Mouse (Mus musculus) hematopoietic stem cell, adult 5-6 weeks (primary cell): Measurements from ENCODE around the gene Gm10097. TPM values are rescaled to one million over a fixed set of nuclear protein-coding genes. Genes with fewer than 3 reads are reported as not detected.
A peak's percentile ranks its signal among the peaks of the same experiment; 100 is the strongest.

Source experiments
- ATAC-seq, 2 experiments: fragments of 125-278 bp in 1 of 2; replicated peaks in 1 of 2; 2 replicates each; pipeline ENCODE4 v1.8.0; 2016 to 2017; ENCODE audit warnings: inconsistent platforms in 2 of 2, mild to moderate bottlenecking in 2 of 2, moderate number of reproducible peaks in 2 of 2, low read depth in 1 of 2, moderate TSS enrichment in 1 of 2; ENCODE audit not compliant: low FRiP score in 2 of 2, poor library complexity in 2 of 2, severe bottlenecking in 2 of 2, insufficient read depth in 1 of 2, low TSS enrichment in 1 of 2
- total RNA-seq: library from RNA; stranded (forward); fragments of 172-1452, 232-1000 nt; gene quantifications from 2 replicates; pipeline ENCODE4 v1.2.3, GENCODE M21; 2017

Gm10097 gene
- total RNA-seq, result not detected in 2 replicates

- no peak for ATAC-seq
These were observed at the start of gene Gm10097 for GRCm38 (mm10) chr10:5068676-5069265. Gm10097 (plus strand) TSS chr10:5069192.

DNA sequence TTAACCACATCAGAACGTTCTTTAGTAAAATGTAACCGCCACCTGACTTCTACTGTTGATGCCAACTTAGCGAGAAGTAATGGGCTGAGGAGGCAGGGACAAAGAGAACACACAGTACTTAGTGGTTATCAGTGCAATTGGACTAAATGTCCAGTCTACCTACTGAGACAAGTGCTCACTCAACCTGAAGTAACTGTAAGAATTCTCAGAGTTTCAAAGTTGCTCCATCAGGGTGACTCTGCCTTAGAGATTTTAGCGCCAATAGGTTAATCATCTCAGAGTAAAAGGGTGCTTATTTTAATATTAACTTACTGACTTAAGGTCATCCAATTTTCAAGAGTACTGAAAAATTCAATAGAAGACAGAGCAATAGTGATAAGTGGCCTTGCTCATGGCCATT is 43.1 kb upstream of the Gm10097 start:
- no peak for ATAC-seq

DNA sequence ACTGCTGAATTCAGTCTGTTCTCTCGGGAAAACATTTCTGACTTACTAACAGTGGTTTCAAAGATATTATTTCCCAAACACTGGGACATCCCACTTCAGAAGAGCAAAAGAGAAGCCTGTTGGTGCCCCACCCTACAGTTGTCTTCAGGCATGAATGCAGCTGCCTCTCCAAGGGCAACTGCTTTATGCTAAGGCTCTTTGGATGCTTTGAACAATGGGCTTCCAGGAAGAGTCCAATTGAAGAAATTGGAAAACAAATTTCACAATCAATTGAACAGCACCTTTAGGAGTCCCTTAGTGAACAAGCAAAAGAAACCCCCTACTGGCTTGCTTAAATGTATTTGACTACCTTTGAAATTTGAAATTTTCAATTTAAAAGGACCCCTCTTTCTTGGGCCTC is 41.8 kb upstream of the Gm10097 start:
- no peak for ATAC-seq

- ATAC-seq, result no peak
These were observed 40.7 kb upstream of the Gm10097 start for GRCm38 (mm10) chr10:5028301-5028700.

DNA sequence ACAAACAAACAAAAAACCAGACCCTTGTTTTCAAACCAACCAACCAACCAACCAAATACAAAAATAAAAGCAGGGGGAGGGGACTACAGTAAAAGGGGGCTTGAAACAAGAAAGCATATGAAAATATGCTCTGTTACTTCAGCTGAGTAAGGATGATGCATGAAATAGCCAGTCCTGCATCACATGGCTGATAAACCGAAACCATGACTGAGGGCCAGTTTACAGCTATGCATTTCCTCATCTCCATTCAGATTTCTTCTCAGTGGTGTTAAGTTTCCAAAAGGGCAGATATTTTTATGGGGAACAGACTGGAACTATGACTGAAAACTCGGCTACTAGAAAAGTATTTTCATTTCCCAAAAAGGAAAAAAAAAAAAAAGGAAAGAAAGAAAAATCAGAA is 39.8 kb upstream of the Gm10097 start:
- ATAC-seq, result no peak

- ATAC-seq, result no peak
These were observed 39.1 kb upstream of the Gm10097 start for GRCm38 (mm10) chr10:5029883-5030282.

DNA sequence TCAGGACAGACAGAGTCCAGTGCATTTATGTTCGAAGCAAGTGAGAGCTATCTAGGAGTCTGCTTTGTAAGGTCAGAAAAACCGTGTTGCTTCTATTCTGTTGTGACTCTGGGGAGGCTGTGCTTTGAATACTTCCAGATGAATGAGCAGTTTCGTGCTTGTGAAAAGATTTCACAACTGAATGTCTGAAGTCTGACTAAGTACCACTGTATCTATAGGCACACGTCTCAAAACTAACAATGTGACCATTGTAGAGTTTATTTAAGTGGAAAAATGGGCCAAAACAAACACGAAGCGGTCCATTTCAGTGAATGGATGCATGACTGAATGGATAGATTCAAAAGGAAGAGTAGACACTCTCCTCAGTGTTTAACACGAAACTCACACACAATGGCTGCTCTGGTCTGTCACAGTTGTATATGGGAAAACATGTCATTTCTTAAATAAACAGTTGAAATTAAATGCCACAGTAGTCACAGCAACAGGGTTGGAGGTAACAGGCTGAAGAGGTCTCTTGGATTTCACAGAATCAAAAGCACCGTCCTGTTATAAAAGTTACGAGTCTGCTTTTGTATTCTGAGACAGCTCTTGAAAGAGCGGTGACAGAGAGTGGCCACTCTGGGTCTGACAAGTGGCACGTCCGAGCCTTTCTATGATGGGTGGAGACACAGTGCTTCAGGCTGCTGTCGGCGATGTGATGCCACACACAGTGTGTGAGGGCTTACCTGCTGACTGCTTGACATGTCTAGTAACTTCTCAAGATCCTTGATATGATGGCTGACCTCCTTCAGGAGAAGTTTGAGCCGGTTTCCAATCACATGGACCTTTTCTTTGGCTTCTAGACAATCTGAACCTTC is 36.6 kb upstream of the Gm10097 start:
- ATAC-seq, result no peak

GRCm38 (mm10) chr10:5041254-5041653 is 27.7 kb upstream of the Gm10097 start:
- ATAC-seq, result no peak

DNA sequence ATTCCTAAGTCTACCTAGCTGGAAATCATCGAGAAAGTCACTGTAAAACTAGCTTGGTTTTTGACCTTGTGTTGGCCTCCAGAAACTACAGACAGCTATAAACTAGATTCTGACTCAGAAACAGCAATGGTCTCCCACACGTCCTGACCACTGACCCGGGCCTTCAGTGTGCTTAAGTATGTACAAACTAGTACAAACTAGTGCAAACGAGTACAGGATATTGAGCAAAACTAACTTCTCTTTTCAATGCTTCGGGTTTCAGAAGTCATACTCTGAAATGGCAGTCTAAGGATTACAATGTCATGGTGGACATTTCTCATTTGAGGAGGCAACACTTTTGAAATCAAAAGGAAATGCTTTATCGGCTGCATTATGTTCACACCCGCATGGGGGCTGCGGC is 24.5 kb upstream of the Gm10097 start:
- peak; percentile 32 to 56; a peak in 1 of 4 replicates for ATAC-seq

DNA sequence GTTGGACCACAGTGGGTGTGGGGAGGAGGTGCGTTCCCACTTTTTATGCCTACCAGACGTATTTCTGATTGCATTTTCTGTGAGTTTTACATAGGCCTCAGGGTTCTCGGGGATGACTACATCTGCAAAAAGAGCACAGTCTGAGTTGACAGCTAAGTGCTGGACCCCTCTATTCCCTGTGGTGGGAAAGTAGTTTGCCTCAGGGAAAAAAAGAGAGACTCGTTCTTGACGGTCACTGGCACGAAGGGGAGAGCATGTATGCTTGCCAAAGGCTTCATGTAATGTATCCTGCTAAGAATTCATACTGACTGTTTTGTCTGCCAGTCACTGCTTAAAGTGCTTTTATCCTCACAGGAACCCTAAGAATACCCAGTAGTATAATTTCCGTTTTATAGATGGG is 23.8 kb upstream of the Gm10097 start:
- ATAC-seq, result no peak

GRCm38 (mm10) chr10:5045671-5046070 is 23.3 kb upstream of the Gm10097 start:
- ATAC-seq, result no peak

DNA sequence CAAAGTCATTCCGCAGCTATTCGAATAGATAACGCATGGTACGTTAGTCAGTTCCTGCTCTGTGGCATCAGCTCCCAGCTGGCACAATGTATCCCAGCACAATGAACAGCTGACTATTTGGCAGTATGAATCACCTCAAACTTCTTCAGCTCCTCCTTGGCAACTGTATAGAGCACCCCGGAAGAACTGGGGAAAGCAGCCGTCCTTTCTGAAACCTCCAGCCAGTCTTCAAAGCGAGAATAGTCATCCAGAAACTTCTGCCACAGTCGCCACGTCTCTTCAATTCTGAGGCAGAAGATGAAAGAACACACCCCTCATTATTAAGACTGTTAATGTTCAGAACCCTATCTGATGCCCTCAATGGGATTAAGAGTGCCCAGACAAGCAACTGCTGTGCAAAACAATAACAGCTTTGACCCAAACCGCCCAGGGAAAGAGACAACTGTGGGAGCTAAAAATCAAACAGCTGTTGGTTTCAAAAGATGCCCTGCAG is 12.7 kb upstream of the Gm10097 start:
- ATAC-seq, result no peak

GRCm38 (mm10) chr10:5056940-5057339 is 12.1 kb upstream of the Gm10097 start:
- no peak for ATAC-seq

DNA sequence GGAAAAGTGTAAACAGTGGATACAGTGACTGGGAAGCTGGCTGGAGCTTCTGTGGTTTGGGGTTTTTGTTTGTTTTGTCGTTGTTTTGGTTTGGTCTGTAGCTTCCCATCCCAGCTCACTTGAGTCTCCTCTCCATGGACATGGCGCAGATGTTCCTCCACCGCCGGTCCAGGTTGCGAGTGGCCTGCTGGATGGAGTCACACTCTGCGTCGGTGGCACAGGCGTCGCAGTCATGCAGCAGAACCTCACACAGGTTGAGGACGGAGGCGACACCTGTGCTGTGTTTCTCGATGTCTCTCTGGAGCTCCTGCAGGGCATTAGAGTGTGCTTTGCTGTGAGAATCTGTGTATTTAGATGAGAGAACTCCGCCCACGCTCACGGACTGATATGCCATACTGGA is 11.3 kb upstream of the Gm10097 start:
- ATAC-seq, result no peak

DNA sequence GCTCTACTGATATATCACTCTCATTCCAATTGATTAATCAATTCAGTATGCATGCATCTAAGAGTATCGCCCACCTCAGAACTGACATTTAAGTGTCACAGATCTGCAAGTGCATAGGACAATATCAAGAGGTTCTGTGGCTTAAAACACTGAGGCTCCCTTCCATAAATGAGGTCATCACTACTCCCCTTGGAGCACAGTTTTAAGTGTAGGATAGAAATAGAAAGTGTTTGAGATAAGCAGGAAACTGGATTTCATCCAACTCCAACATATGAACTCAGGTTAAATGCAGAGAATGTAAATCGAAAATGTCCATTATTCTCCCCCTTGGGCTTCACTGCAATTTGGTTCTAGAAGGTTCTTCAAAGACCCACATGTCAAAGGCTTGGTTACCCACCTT is 10.1 kb upstream of the Gm10097 start:
- ATAC-seq, result no peak

DNA sequence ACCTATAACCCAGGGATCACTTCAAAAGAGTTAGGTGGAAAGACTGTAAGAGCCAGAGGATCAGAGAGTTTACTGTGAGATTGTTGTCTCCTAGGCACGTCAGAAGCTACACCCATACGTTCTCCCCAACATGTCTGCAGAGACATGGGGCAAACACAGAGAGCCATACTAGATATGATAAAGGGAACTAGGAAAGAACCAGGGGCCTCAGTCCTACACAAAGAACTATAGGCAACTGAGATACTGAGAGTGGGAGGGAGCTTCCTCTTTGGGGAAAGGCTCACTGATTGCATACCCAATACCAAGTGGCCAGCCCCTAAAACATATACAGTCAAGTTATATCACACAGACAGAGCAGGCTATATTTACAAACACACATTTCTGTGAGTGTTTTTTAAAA is 9.0 kb upstream of the Gm10097 start:
- no peak for ATAC-seq

DNA sequence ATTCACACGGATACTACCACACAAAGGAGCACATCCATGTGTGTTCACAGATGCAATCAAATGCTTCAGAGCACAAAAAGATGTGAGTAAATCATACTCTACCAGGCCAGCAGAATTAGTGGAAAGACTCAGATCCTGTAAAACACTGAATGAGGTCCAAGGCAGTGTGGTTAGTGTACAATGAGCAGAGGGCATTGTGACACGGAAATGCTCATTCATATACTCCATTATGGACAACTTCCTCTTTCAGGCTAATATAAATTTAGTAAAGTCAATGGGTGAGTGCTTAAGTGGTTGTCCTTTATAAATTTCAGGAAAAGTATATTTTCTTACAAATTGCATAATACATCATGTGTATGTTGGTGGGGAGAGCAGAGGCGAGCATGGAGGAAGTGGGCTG is 1.9 kb upstream of the Gm10097 start:
- peak; percentile 71 to 82 for ATAC-seq

DNA sequence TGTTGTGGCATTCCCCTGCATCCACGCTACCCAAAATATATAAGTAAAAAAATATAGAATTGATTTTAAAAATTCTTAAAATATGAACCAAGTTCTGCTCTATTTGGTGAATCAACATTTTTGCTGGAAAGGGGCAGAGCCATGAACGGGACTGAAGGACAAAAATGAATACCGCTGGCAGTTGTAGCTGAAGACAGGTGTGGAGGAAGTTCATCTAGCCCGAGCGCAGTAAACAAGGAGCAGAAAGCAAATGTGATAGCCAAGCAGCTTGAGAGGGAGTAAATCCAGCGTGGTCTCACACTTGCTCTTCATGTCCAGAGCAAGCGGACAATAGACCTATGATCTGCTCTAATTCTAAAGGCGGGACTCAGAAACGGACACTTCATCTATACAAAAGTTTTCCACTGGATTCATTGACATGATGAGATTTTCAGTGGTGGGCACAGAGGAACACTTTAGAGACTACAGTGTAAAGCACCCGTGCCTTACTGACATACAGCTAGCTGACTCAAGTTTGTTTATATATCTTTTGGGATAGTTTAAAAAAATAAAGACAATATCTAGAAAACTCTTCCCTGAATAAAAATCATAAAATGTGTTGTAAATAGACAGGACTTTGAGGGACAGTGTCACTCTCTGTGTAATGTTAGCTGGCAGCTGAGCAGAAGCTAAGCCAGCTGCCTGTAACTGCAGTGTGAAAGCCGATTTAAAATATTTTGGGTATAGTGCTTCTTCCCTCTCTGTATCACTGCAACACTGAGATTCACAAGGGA is 1.4 kb downstream of the Gm10097 start:
- ATAC-seq, result no peak
